Mouse (Mus musculus) neural tube, embryonic 10.5 days (tissue): ENCODE results near the gene Gtf2h2.
"Not testable (repeated sequence)": the region's sequence is repeated elsewhere in the genome, so short reads cannot be mapped to it uniquely, and the experiment has no call there.

ENCODE experiments used
- DNase-seq: peaks from one replicate; pipeline ENCODE4 v3.0.0-alpha.2; 2017; ENCODE audit warnings: low spot score; ENCODE audit errors: extremely low spot score

Gtf2h2 gene

DNA sequence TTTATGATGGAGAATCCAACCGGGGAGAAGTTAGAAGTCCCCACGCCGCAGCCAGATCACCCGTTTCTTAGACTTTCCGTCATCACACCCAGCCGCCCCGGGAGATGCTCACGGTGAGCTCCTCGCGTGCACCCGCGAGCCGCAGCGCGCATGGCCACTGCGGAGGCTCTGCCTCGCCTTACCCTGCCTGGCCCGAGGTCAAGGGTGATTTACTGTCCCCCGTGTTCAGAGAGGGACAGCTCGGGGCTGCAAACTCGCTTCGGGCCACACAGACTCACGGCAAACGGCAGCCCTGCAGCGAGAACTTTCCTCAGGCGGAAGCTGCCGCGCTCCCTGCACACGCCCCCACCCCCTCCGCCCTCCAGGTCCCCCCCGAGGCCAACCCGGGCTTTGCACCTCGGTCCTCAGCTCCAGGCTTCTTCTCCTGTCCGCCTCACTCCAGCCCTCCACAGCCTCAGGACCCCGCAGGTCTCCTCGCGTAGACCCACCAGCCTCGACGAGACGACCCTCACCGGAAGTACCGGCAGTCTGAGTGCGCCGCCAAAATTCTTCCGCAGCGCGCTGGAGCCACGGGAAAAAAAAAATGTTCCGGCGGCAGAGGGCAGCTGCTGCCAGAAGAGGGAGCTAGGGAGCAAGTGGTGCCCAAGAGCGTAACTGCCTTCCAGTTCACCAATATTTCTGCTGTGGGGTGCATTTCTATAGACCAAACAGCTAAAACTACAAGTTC is at the start of gene Gtf2h2:
Gene Gtf2h2, minus strand, starts transcription at position 519 of the 727 bp plus-strand sequence.
- peak; percentile 91 for DNase-seq

DNA sequence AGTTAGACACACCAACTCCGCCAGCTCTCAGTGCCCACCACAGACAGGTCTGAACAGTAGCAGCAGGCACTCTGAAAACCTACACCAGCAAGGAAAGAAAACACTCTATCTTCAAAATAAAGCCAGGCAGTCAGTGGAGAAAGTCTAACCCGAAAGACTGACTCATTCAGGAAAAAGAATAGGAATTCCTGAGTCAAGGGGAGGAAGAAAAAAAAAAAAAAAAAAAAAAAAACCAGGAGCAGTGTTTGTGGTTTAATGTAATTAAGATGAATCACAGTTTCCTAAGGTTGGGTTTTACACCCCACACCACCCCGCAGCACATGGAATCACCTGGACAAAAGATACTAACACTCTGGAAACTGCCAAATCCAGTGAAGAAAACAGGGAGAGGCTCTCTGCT is 43.8 kb upstream of the Gtf2h2 start:
- no peak for DNase-seq

DNA sequence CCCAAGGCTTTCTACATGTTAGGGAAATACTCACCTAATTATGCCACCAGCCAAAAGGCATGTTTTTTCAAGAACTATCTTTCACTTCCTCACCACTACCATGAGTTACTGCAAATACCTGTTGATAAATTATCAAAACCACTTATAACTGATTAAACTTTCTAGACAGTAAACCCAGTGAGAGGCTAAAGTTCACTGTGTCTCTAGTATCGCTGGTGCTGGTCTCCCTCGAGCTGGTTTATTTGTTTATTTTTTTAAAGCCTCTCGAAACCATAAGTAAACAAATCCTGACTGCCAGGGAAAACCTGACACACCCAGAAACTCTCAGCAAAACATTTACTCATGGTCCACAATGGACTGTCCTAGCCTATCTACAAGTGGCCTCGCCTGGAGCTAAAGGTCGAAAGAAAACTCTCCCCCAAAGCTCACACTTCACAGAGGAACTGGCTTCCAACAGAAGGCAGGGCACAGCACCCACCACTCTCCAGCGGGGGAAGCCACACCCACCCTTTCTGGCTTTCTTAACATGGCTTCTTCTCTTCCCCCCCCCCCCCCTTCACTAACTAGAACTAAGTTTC is 40.5 kb upstream of the Gtf2h2 start:
- DNase-seq: no peak

DNA sequence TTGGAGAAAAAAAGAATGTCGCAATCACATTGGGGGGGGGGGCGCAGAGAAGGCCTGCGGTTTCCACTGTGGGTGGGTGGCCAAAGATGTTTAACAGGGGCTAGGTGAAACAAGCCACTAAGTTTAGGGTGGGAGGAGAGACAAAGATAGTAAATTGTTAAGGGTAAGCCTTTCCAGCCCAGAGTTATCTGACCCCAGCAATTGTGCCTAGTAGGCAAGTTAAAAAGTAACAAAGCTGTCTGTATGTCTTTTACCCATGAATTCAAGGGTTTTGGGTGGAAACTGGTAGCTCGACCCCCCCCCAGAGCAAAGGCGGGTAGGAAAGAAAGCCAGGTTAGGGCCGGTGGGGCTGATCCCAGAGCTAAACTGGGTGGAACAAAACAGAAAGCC is 34.3 kb upstream of the Gtf2h2 start:
- DNase-seq: no peak

DNA sequence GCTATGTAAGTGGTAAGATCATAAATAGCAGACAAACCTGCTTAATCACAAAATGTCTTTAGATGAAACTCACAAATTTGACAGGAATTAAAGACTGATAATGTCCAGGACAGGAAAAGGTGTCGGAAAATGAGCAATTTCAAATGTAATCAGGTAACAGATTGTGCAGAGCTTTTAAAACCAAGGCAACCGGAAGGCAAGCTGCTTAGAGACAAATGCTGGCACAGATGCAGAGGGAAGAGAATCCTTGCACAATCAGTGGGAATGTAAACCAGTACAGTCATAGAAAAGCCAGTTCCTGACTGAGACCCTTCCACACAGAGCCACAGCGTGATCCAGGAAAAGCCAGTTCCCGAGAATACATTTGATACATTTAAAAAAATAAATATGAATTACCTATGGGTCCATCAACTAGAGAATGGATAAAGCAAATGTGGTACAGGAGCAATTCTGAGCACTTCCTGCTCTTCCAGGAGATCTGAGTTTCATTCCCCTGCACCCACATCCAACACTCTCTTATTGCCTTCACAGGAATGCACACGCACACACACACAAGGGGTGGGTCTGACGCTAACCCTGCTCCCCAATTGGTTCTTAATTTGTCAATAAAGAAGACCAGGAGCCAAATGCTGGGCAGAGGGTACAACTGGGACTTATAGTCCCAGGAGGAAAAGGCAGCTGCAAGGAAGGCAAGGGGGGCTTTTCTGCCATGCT is 33.7 kb upstream of the Gtf2h2 start:
- DNase-seq: no peak

DNA sequence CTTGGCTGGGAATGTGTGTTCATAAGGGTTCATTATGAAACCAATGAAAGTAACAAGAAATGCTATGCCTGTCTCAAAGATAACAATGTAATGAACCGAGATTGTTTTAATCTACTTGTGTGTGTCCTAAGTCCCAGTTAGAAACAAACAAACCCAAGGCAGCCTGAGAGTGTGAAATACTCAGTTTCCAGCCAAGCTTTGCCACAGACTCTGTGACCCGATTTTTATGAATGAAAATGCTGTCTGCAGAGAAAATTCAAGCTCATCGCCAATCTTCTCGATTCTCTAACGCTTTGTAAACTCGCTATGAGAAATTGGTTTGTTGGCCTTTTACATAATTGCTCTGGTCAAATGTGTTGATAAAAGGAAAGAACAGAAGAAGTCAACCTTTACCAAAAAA is 32.5 kb upstream of the Gtf2h2 start:
- no peak for DNase-seq

DNA sequence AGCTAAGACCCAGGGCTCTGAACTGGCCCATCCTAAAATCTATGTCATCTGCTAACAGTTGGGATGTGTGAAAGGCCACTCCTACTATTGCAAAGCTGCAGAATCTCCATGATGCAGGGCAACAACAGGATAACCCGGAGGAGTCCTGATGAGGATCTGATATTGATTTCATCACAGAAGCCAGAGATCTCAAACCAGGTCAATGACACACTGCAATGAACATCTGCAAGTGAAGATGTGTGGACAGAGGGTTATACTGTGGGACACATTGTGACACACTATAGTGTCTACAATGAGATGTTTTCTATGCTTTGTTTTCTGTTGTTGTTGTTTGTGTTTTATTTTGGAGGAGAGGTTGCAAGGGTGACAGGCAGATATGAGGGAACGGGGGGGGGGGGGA is 31.3 kb upstream of the Gtf2h2 start:
- no peak for DNase-seq

DNA sequence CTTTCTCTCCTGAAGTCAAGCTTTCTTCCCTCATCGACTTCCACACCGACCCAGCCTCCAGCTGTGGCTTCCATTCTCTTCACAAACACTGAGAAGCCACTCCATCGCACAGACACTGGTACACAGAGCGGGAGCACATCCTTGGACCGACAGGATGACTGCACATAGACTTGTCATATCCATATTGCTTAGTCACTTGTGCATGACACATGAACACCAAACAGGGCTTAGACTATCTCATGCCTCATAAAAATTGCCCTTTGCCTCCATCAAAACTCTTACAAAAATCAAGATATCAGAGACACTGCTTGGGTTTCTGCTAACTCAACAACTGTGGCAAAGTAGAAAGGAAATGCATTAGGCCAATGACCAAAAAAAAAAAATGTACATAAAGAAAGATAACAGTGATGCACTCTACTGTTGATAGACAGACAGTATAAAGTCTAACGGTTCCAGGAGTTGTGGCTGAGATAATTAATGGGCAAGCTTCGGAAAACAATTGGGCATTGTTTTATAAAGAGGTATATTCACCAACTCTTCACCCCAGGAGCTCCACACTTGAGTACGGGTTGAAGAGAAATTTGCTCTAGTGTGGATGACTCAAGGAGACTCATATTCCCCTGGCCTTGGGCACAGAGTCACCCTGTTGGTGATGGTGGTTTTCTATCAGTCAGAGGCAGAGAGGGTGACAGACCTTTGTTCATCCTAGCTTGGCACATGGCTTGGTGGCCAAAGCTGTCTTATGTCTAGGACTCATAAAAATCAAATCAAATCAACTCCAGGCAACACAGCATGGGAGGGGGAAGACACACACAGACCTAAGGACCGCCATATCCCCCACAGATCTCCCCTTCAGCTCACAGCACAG is 29.6 kb upstream of the Gtf2h2 start:
- DNase-seq: no peak

DNA sequence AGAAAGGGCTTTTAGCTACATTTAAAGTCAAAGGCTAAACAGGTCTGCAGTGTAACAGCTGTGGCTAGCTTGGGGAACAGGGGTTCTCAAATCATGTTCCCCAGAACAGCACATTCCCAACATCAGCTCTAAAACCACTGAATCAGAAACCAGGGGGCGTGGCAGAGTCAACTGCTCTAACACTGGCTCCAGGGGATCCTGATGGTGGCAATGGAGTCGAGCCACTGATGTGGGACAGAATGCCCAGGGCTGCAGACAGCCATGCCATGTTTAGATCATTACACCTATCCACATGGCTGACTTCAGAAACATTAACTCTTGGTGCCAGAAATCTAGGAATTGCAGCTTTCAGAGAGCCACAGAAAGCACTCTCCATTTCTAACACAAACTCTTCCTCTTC is 26.8 kb upstream of the Gtf2h2 start:
- DNase-seq: no peak

DNA sequence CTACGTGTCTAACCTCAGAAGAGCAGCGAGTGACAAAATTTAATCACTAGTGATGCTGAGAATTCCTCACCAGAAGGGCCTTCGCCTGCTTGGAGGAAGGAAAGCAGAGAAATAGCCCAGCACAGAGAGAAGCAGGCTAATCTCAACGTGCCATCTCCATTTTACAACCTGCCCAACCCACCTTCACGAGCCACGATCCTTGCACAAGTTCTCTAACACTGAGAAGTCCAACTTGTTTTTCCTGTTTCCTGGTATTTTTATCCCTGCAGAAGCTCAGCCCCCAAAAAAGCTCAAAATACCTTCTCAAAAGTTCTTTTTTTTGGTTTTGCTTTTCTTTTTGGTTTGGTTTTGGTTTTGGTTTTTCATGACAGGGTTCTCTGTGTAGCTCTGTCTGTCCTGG is 25.8 kb upstream of the Gtf2h2 start:
- no peak for DNase-seq

DNA sequence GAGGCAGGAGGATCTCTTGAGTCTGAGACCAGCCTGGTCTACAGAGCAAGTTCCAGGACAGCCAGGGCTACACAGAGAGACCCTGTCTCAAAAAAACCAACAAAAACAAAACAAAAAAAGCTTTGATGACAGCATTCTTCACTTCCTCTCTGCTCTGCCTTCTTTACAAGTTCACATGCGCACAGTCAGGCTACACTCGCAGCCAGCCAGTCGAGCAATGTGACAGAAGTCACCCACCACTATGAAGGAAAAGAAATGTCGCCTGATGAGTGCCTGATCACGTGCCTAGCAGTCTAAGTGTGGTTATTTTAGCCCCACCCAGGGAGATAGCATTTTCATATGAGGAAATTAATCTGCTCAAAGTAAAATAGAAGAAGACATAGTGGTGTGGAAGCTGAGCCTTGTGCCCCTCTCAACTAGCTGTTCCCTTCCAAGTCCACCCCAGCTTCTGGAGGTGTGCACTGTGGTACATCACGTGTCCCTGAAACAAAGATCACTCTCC is 25.3 kb upstream of the Gtf2h2 start:
- DNase-seq: no peak

DNA sequence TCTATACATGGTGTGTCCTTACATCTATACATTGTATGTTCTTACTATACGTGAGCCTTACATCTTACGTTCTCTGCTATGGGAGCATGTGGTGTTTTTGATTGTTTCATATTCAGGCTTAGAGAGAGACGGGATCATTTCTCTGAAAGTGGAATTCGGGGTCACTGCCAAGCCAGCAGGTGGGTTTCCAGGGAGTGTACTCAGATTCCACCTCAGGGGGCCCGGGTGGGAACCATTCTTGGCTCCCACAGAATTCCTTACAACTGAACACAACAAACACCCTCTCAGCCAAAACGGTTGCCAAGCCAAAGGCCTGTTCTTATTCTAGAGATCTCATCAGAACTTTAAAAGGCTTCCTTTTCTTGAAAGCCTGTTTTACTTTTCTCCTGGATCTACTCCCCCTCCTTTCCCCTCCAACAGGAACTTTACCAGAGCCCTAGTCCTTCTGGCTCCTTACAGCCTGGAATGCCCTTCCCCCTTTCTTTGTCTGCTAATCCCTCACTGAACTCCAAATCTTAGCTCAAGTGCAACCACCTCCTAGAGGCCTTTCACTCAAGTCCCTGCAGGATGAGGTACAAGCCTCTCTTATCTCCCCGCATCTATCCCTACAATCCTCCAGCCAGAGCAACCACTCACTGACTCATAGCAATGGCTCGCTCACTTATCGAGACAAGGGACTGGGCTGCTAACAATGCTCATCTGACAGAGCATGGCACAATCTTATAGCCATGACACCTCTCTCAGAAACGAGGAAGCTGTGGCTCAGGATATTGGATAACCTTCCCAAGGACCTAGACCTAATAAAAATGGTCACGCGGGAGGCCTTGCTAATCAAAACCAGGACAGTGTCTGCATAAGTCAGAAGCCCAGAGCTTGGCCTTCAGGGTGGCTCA is 24.1 kb upstream of the Gtf2h2 start:
- no peak for DNase-seq

DNA sequence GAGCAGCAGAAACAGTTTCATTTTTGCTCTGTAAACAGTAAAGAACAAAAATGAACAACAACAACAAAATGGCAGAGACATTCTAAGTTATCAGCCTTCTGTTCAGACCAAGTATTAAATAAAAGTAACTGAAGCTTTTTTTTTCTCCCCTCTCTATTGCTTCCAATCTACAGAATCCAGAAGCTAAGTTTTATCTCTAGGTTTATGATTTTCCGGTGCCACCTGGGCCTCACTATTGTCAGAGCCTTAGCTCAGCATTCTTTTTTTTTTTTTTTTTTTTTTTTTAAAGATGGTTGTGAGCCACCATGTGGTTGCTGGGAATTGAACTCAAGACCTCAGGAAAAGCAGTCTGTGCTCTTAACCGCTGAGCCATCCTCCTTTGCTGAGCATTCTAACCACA is 20.4 kb upstream of the Gtf2h2 start:
- no peak for DNase-seq

DNA sequence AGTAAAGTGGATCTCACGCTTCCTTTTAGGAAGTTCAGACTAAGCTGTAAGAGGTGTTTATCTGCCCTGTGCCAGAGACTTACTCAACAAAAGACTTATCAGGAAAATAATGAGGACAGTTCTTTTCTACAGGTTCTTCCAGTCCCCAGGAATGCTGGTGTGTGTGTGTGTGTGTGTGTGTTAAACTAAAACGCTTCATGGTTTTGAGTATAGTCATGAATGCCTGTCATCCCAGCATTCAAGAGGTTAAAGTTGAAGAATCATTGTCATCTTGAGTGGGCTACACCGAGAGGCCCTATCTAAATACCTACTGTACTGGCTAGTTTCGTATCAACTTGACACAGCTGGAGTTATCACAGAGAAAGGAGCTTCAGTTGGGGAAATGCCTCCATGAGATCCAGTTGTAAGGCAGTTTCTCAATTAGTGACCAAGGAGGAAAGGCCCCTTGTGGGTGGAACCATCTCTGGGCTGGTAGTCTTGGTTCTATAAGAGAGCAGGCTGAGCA is 19.5 kb upstream of the Gtf2h2 start:
- DNase-seq: no peak

DNA sequence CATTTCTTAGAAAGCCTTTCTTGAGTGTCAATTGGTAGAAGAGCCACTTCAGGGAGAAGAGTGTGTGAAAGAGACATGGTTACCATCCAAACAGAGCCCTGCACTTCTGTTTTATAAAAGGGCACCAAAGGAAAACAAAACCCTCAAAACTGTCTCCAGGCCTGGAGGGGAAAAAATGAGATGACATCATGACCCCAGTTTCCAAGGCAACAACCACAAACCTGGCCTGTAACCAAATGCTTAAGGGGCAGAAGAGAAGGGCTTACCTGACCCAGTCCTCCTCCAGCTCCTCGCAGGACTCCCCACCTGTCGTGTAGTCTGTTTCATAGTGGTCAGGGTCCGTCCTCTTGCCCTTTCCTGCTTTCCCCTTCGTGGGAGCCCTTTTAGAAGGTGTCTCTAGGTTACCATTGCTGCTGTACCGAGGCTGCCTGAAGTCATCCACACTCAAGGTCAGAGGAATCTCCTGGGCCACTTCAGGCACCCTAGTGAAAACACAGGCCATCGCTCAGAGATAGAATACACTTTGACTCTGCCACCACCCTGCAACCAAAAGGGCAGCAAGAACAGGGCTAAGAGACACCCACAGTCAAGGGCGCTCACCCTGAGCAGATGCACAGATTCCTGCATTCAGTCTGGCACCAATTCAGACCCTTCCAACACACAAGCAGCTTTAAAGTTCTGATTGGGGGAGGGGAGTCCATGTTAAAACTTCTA is 18.9 kb upstream of the Gtf2h2 start:
- no peak for DNase-seq

DNA sequence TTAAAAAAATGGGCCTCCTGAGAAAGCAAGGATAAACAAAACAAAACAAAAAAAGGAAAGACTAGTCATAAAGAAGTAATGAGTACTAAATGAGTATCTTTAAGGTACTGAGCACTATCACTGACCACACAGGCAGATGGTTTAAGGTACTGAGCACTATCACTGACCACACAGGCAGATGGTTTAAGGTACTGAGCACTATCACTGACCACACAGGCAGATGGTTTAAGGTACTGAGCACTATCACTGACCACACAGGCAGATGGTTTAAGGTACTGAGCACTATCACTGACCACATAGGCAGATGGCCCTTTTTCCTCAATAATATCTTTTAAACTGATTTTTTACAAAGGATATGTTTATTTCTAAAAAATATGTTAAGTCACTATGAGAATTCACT is 7.2 kb upstream of the Gtf2h2 start:
- not testable (repeated sequence) for DNase-seq

DNA sequence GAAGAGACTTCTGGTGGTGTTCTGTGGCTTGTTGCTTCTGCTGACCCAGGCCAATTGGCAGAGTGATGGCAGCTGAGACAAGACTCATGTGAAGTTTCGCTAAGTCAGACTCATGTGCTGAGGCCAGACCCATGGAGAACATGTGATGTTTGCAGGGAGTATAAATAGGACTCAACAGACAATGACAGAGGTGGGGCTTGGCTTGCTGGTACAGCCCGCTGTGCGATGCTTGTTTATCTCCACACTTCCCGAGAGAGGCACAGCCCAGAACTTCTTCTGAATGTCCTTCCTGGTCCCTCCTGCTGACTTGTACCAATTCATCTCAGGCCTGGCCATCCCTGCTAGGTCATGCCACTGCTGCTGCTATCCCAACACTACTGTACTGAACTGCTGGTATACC is 3.0 kb upstream of the Gtf2h2 start:
- DNase-seq: no peak

DNA sequence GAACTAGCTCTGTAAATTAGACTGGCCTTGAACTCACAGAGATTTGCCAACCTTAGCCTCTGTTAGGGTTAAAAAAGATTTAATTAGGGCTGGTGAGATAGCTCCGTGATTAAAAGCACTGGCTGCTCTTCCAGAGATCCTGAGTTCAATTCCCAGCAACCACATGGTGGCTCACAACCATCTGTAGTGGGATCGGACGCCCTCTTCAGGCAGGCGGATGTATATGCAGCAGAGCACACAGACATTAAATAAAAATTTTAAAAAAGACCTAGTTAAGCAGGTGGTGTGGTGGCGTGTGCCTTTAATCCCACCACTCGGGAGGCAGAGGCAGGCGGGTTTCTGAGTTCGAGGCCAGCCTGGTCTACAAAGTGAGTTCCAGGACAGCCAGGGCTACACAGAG is 2.0 kb upstream of the Gtf2h2 start:
- DNase-seq: not testable (repeated sequence)

DNA sequence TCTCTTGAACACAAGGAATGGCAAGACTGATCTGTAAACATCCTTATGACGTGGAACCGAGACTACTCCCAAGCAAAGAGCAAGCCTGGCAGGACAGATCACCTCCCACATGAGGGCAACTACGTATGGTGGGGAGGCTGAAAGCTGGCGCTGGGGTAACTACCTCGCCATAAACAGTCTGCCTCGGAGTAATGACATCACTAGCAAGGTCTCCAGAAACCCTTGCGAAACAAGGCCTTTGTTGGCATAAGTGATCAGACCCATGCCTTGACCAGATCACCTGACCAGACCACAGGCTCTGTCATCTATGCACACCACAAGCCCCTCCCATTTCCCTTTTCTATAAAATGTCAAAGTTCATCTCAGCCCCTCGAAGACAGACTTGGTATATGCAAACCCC is 934 bp upstream of the Gtf2h2 start:
- no peak for DNase-seq

DNA sequence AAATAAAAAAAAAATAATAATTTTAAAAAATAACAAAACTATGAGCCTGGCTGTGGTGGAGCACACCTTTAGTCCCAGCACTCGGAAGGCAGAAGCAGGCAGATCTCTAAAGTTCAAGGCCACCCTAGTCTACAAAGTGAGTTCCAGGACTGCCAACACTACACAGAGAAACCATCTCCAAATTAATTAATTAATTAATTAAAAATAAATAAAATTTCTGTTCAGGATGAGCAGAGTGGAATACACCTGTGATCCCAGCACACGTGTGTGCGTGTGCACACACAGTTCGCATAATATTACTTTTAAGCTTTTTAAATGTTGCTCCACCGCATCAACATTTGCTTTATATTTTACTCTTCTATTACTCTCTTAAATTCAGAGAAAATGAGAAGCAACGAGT is 756 bp downstream of the Gtf2h2 start:
- DNase-seq: no peak
